Mouse (Mus musculus) gastrocnemius, postnatal 25 days (tissue): Measurements from ENCODE around the gene A630023A22Rik. TPM values are rescaled to one million over a fixed set of nuclear protein-coding genes. Genes with fewer than 3 reads are reported as not detected.

Source experiments
- DNase-seq: peaks from one replicate; pipeline ENCODE4 v3.0.0; 2022
- total RNA-seq, 2 experiments: library from RNA; stranded (reverse); gene quantifications; 1 replicate in 1 of 2; 2 replicates in 1 of 2; pipeline ENCODE4 v1.2.3; 2021

The A630023A22Rik gene
- total RNA-seq, 2 experiments from 2014 or later, result not detected

- no peak for DNase-seq
These were observed 15.7 kb downstream of the A630023A22Rik start for GRCm38 (mm10) chr14:34086806-34087205.

GRCm38 (mm10) chr14:34085731-34086130 lies 16.8 kb downstream of the A630023A22Rik start, which contains the start of gene Anxa8:
Anxa8 (plus strand) TSS chr14:34085981.
- peak; percentile 42 for DNase-seq

- DNase-seq, result peak; percentile 28
These were observed 22.1 kb downstream of the A630023A22Rik start for GRCm38 (mm10) chr14:34080321-34080997.

DNA sequence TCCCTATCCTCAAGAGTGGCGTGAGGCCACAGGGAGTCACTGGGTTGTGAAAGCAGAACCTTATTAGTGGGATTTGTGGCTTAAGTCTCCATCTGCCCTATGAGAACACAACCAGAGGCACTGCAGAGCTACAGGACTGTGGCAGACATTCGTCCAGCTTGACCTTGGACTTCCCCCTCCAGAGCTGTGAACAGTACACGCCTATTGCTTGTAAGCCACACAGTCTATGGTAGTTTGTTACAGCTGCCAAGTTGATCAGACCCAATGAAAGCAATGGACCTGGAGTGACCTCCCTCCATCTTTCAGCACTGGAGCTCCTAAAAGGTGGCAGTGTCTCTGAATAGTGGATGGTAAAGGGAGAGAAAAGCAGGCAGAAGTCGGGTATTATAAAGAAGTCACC lies 24.3 kb downstream of the A630023A22Rik start:
- DNase-seq, result no peak

DNA sequence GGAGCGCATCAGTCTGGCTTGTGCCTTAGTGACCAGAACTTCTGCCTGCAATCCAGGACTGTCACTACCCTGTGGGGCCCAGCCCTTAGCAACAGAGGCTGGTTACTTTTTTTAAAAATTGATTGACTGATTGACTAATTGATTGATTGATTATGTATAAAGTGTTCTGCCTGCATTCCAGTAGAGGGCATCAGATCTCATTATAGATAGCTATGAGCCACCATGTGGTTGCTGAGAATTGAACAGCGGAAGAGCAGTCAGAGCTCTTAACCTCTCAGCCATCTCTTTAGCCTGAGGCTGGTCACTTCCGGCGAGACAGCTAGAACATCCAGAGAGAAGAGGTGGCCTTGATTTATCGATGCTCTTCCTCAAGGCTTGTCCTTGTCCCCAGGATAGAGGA lies 25.3 kb downstream of the A630023A22Rik start:
- DNase-seq, result no peak

DNA sequence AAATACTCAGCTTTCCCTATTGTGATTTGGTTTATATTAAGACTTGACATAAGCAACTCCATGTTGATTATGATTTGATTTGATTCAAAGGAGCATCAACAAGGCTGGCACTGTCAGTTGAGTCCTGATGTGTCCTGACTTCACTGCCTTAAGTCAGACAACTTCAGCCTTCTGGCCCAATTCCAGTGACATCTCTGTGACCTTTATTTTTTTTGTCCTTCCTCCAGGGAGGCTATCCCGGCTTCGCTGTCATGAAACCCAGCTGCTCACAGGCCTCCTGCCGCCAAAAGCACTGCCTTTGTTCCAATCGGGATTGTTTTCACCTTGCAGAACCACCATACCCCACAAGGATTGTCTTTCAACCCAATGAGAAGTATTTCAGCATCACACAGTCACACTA lies 27.2 kb downstream of the A630023A22Rik start:
- no peak for DNase-seq

DNA sequence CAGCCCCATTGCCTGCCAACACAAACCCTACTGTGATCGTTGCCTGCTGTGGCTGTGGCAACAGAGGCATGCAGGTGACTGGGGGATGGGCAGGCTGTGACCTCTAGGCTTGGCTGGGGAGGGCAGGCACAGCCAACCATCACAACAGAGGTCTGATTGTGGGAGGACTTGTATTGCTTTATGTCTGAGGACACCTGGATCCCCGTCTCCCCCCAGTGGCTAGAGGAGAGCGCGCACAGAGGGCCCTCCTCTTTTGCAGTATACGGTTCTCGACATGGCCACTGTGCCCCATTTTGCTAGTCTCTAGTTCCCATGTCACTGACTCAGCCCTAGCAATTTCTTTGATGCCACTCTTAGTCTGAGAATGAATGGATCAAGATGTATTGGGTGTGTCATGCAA lies 30.9 kb downstream of the A630023A22Rik start:
- DNase-seq, result no peak

- no peak for DNase-seq
These were observed 50.0 kb downstream of the A630023A22Rik start, which contains the start of gene Antxrl for GRCm38 (mm10) chr14:34052516-34052915. Antxrl (plus strand) TSS chr14:34052707.

- no peak for DNase-seq
These were observed 52.3 kb downstream of the A630023A22Rik start for GRCm38 (mm10) chr14:34050101-34050779.

DNA sequence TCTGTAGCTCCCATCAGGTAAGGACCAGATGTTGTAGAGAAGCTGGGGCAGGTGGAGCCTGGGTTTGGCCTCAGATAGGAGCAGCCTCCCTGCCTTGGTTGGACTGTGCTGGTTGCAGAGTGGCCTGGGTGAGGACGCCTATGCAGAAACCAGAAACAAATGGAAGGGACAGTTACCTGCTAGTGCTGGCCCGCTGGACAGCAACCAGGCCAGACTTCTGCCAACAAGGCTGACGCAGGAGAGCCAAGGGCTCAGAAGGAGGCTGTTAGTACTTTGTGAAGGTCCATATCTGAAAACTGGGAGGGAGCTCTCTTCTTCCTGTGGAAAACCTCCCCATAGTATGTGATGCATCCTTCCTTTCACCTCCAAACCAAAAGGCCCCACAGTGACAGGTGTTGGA lies 59.2 kb downstream of the A630023A22Rik start:
- DNase-seq, result no peak

DNA sequence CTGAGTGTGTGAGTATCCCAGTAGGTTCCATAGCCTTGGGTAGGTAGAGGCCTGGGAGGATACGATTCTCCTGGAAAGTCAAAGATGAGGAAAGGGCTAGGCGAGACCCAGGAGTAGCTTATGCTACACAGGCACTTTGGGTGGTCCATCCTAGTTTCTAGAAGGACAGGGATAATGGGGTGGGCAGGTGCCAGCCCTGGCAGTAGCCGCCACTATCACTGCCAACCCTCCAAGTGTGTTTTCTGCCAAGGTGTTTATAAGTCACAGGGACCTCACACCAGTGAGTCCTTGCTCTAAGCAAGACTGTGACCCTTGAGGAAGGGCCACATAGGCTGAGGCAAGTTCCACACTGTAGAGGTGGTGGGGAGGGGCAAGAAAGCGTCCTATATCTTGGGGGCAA lies 61.3 kb downstream of the A630023A22Rik start:
- DNase-seq, result no peak

- DNase-seq, result no peak
These were observed 68.5 kb downstream of the A630023A22Rik start for GRCm38 (mm10) chr14:34033841-34034610.

DNA sequence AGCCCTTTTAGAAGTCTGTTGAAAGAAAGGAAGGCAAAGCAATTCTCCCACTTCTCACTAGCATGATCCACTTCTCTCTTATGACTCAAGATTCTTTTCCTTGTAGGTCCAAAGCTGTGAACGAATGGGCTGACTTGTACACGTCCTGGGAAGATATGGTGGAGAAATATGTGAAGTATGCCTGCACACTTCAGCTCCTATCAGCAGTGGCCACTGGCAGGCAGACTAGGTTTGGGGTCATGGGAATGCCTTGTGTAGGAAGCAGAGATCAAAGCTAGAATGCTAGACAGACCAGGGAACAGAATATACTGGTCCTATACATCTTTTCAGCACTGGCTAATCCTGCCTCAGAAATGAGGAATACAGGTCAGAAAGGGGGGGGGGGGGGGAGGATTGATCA lies 75.8 kb downstream of the A630023A22Rik start:
- DNase-seq, result no peak

DNA sequence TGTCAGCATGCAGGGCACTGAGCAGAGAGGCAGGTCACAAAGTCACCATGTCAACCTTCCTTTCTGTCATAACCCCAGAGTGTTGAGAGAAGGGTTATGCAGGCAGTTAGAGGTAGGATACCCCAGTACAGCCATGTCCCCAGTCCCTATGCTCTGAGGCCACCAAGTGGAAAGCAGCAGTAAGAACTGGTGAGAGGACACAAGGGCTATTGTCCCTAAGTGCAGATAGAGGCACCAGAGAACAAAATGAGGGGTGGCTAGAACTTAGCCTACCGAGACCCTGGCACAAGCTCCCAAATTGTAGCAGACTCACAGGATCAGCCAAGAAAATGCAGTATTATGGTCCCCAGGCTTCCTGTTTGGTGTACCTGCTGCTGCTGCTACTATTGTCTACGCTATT lies 85.6 kb downstream of the A630023A22Rik start:
- no peak for DNase-seq

DNA sequence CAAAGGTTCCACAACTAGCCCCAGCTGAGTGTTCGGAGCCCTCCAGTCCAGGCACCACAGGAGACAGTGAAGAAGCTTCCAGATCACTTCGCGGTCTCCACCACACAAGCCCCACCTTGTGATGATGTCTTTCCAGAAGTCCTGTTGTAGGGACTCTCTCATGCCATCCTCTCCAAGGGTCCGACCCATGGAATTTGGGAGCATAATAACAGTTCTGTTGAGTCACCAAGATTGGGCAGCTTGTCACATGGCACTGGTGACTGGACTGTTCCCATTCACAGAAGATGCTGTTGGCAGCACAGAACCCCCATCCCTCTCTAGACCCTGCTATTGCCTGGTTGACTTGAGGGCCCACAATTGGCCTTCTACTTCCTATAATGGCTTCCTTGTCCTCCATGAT lies 86.2 kb downstream of the A630023A22Rik start, which contains the start of gene Gm5460:
Gene Gm5460 (plus strand): TSS at position 378 of the 400 bp plus-strand sequence.
- no peak for DNase-seq

DNA sequence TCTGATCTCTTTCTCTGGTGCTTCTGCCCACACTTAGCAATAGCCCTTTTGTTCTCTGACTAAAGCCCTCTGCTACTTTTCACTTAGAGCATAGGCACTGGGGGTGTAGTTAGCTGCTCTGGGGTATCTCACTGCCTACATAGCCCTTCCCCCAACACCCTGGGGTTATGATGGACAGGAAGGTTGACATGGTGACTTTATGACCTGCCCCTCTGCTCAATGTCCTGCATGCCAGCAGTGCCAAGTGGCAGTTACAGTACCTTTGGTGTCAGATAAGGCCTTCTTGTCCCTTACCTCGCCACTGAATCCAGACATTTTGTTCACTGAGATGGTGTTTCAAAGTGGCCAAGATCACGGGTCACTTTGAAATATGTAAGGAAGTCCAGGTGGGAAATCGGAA lies 87.5 kb downstream of the A630023A22Rik start, which contains the start of gene Gm30083:
Gene Gm30083 (minus strand): TSS at position 120 of the 400 bp plus-strand sequence.
- no peak for DNase-seq

GRCm38 (mm10) chr14:34002358-34002757 lies 100.2 kb downstream of the A630023A22Rik start:
- no peak for DNase-seq

GRCm38 (mm10) chr14:34001445-34001844 lies 101.1 kb downstream of the A630023A22Rik start:
- no peak for DNase-seq
